ENCODE assay signal across 8 mouse cellular contexts in genomic region chr4:155488232-155489025, GRCm38 (mm10). TPM values are rescaled to one million over a fixed set of nuclear protein-coding genes. Genes with fewer than 3 reads are reported as not detected.
DNase-seq lines count a peak whose midpoint lies in the region; ATAC-seq lines count a peak whose summit lies in the region.

No protein-coding gene starts in this region.

- no peaks in the 10 kb centered on the region for H3K36me3 ChIP-seq in intestine, embryonic 15.5 days
- H3K36me3 ChIP-seq in liver, embryonic 16.5 days (ENCODE audit: control insufficient read depth, insufficient read depth): no peaks in the 10 kb centered on the region

- peak; percentile 42 for DNase-seq in layer of hippocampus, adult 11-12 months (ENCODE audit: low spot score)
- DNase-seq in layer of hippocampus, adult 9-11 months: no peak
- DNase-seq in adrenal gland, postnatal 14 days: peak; percentile 87
- peak; percentile 28 for DNase-seq in forelimb bud, embryonic 11.5 days (ENCODE audit: low read depth, low spot score)
- peak; percentile 34 for DNase-seq in ovary, postnatal 14 days (ENCODE audit: low spot score)
- DNase-seq in frontal cortex, adult 2 months (ENCODE audit: extremely low spot score in 1 of 2, low spot score in 1 of 2): no peak

- H3K27me3 ChIP-seq in intestine, embryonic 15.5 days (replicated peaks): no peaks in the 10 kb centered on the region
- no peaks in the 10 kb centered on the region for H3K27me3 ChIP-seq in liver, embryonic 16.5 days (ENCODE audit: control insufficient read depth, insufficient read depth, low read depth, low read length)

- H3K9me3 ChIP-seq in intestine, embryonic 15.5 days: no peaks in the 10 kb centered on the region
- no peaks in the 10 kb centered on the region for H3K9me3 ChIP-seq in liver, embryonic 16.5 days (replicated peaks; ENCODE audit: control insufficient read depth, low read length)

- H3K4me1 ChIP-seq in intestine, embryonic 15.5 days (replicated peaks): peaks cover 45% of the 10 kb centered on the region
- peaks cover 51% of the 10 kb centered on the region for H3K4me1 ChIP-seq in liver, embryonic 16.5 days (ENCODE audit: control insufficient read depth, low read depth, low read length)

- 27% methylated on average over 8 of the region's 8 CpGs for WGBS in intestine, embryonic 15.5 days
- 27% methylated on average over 8 of the region's 8 CpGs for WGBS in liver, embryonic 16.5 days (ENCODE audit: insufficient replicate concordance)

- peak; percentile 88 for ATAC-seq in intestine, embryonic 15.5 days
- peak; percentile 77 for ATAC-seq in liver, embryonic 16.5 days (ENCODE audit: low read depth)

- peak overlapping the region; percentile 27 for H3K4me2 ChIP-seq in intestine, embryonic 15.5 days (replicated peaks)
- H3K4me2 ChIP-seq in liver, embryonic 16.5 days (ENCODE audit: low read depth, low read length): peak overlapping the region; percentile 48

- no peak overlapping the region for H3K4me3 ChIP-seq in intestine, embryonic 15.5 days (replicated peaks)
- H3K4me3 ChIP-seq in liver, embryonic 16.5 days (ENCODE audit: low read depth, low read length): peak overlapping the region; percentile 10; the same call in 1 of the 2 replicates

- peak overlapping the region; percentile 90 for H3K27ac ChIP-seq in intestine, embryonic 15.5 days
- H3K27ac ChIP-seq in liver, embryonic 16.5 days (ENCODE audit: low read length): peak overlapping the region; percentile 76

- 0 out of 2 replicates have a peak overlapping the region, but pooled peaks have one; percentile 2 for H3K9ac ChIP-seq in intestine, embryonic 15.5 days
- H3K9ac ChIP-seq in liver, embryonic 16.5 days (ENCODE audit: low read depth, low read length): peak overlapping the region; percentile 29; the same call in 1 of the 2 replicates

RNA-seq across cellular contexts. Expression of gene Gnb1, which starts 2.7 kb away (rescaled TPM):
- total RNA-seq in adrenal gland, postnatal 14 days (2021): 389 and 418 TPM in 2 replicates
- 460 and 467 TPM in 2 replicates for polyA plus RNA-seq in intestine, embryonic 15.5 days (2015; fragmentation: Nextera tagmentation; extraction: Ambion mirVana)
- 77.3 and 85.9 TPM in 2 replicates for polyA plus RNA-seq in liver, embryonic 16.5 days (2015; fragmentation: Nextera tagmentation; extraction: Ambion mirVana)
- polyA plus RNA-seq in frontal cortex, adult 2 months (2012; rRNA removed): 693 and 705 TPM in 2 replicates

RNA-seq across cellular contexts. Expression of gene Tmem52, which starts 19.5 kb away (rescaled TPM):
- 11.4 and 14.8 TPM in 2 replicates for total RNA-seq in adrenal gland, postnatal 14 days (2021)
- 2.1 and 2.2 TPM in 2 replicates for polyA plus RNA-seq in intestine, embryonic 15.5 days (2015; fragmentation: Nextera tagmentation; extraction: Ambion mirVana)
- polyA plus RNA-seq in liver, embryonic 16.5 days (2015; fragmentation: Nextera tagmentation; extraction: Ambion mirVana): 0.33 and 0.64 TPM in 2 replicates
- 1.0 and 1.2 TPM in 2 replicates for polyA plus RNA-seq in frontal cortex, adult 2 months (2012; rRNA removed)

Comparison
In these comparisons a context has a peak if more than half of its experiments do, and no peak if none do; other contexts are left out.
1. DNase-seq: peak in layer of hippocampus, adult 11-12 months (single experiment), adrenal gland, postnatal 14 days (single experiment), forelimb bud, embryonic 11.5 days (single experiment) and ovary, postnatal 14 days (single experiment); none in layer of hippocampus, adult 9-11 months (single experiment) and frontal cortex, adult 2 months (0 of 2).